Mouse (Mus musculus): ENCODE measurements around the gene Gm21962. TPM values are rescaled to one million over a fixed set of nuclear protein-coding genes. Genes with fewer than 3 reads are reported as not detected.
"Not testable (repeated sequence)": the region's sequence is repeated elsewhere in the genome, so short reads cannot be mapped to it uniquely, and the experiment has no call there.

Gene Gm21962
- not detected in 2 replicates for polyA plus RNA-seq (2014; fragmentation: Nextera tagmentation; extraction: Ambion mirVana)

GRCm38 (mm10) chr3:137671224-137671623 lies at the start of gene Gm21962:
Gene Gm21962, plus strand, starts transcription at chr3:137671524.
- not testable (repeated sequence) for H3K36me3 ChIP-seq (ENCODE audit: control insufficient read depth, insufficient read depth, low read length); H3K9ac ChIP-seq (replicated peaks; ENCODE audit: low read length); H3K27me3 ChIP-seq (ENCODE audit: control insufficient read depth, insufficient read depth, low read length); H3K4me2 ChIP-seq (ENCODE audit: low read length); H3K27ac ChIP-seq (replicated peaks; ENCODE audit: low read depth, low read length); DNase-seq; H3K4me1 ChIP-seq (ENCODE audit: control insufficient read depth, insufficient read depth, low read length); H3K4me3 ChIP-seq (replicated peaks; ENCODE audit: low read depth, low read length); H3K9me3 ChIP-seq (ENCODE audit: control insufficient read depth, low read length); ATAC-seq (ENCODE audit: low FRiP score, low TSS enrichment)
- WGBS = no CpG with 5 or more reads among the region's 3 CpGs

- Histone ChIP-seq H3K36me3 (ENCODE audit: control insufficient read depth, insufficient read depth, low read length) (no peaks in the 10 kb centered on the region), H3K27ac (replicated peaks; ENCODE audit: low read depth, low read length) (no peak overlapping the region), H3K4me2 (ENCODE audit: low read length) (no peak overlapping the region), H3K4me3 (replicated peaks; ENCODE audit: low read depth, low read length) (no peak overlapping the region), H3K4me1 (ENCODE audit: control insufficient read depth, insufficient read depth, low read length) (peaks cover 11% of the 10 kb centered on the region; the same call in 1 of the 2 replicates), H3K9me3 (ENCODE audit: control insufficient read depth, low read length) (no peaks in the 10 kb centered on the region), H3K9ac (replicated peaks; ENCODE audit: low read length) (no peak overlapping the region), H3K27me3 (ENCODE audit: control insufficient read depth, insufficient read depth, low read length) (peaks cover 6% of the 10 kb centered on the region; the same call in 1 of the 2 replicates)
- 8% methylated on average over 6 of the region's 6 CpGs for WGBS
- peak; percentile 6; the same call in 1 of the 2 replicates for ATAC-seq (ENCODE audit: low FRiP score, low TSS enrichment)
- peak; percentile 40 for DNase-seq
Observed at GRCm38 (mm10) chr3:137622091-137622490, 49.2 kb upstream of the Gm21962 start.

GRCm38 (mm10) chr3:137622895-137623580 lies 48.3 kb upstream of the Gm21962 start:
- H3K9ac ChIP-seq (replicated peaks; ENCODE audit: low read length) = peak overlapping the region; percentile 36; the same call in 1 of the 2 replicates
- H3K4me1 ChIP-seq (ENCODE audit: control insufficient read depth, insufficient read depth, low read length) = peaks cover 11% of the 10 kb centered on the region; the same call in 1 of the 2 replicates
- H3K36me3 ChIP-seq (ENCODE audit: control insufficient read depth, insufficient read depth, low read length) = no peaks in the 10 kb centered on the region
- peak overlapping the region; percentile 47 for H3K4me3 ChIP-seq (replicated peaks; ENCODE audit: low read depth, low read length)
- H3K9me3 ChIP-seq (ENCODE audit: control insufficient read depth, low read length) = no peaks in the 10 kb centered on the region
- H3K4me2 ChIP-seq (ENCODE audit: low read length) = peak overlapping the region; percentile 89
- no peak overlapping the region for H3K27ac ChIP-seq (replicated peaks; ENCODE audit: low read depth, low read length)
- WGBS = 14% methylated on average over 14 of the region's 14 CpGs
- DNase-seq (peak; percentile 39), ATAC-seq (ENCODE audit: low FRiP score, low TSS enrichment) (peak; percentile 12; the same call in 1 of the 2 replicates)
- peaks cover 6% of the 10 kb centered on the region; the same call in 1 of the 2 replicates for H3K27me3 ChIP-seq (ENCODE audit: control insufficient read depth, insufficient read depth, low read length)

GRCm38 (mm10) chr3:137623581-137624362 lies 47.6 kb upstream of the Gm21962 start:
- under 1% methylated on average over 47 of the region's 47 CpGs for WGBS
- DNase-seq (peak; percentile 66), ATAC-seq (ENCODE audit: low FRiP score, low TSS enrichment) (peak; percentile 77)
- peaks cover 11% of the 10 kb centered on the region; the same call in 1 of the 2 replicates for H3K4me1 ChIP-seq (ENCODE audit: control insufficient read depth, insufficient read depth, low read length)
- no peak overlapping the region for H3K27ac ChIP-seq (replicated peaks; ENCODE audit: low read depth, low read length)
- no peaks in the 10 kb centered on the region for H3K9me3 ChIP-seq (ENCODE audit: control insufficient read depth, low read length)
- H3K27me3 ChIP-seq (ENCODE audit: control insufficient read depth, insufficient read depth, low read length) = peaks cover 6% of the 10 kb centered on the region; the same call in 1 of the 2 replicates
- H3K36me3 ChIP-seq (ENCODE audit: control insufficient read depth, insufficient read depth, low read length) = no peaks in the 10 kb centered on the region
- H3K4me2 ChIP-seq (ENCODE audit: low read length) = peak overlapping the region; percentile 89
- peak overlapping the region; percentile 47 for H3K4me3 ChIP-seq (replicated peaks; ENCODE audit: low read depth, low read length)
- H3K9ac ChIP-seq (replicated peaks; ENCODE audit: low read length) = peak overlapping the region; percentile 36

GRCm38 (mm10) chr3:137625054-137625453 lies 46.3 kb upstream of the Gm21962 start:
- DNase-seq = no peak
- 72% methylated on average over 5 of the region's 5 CpGs for WGBS

GRCm38 (mm10) chr3:137633726-137634125 lies 37.6 kb upstream of the Gm21962 start:
- H3K4me2 ChIP-seq (ENCODE audit: low read length) = no peak overlapping the region
- no peak overlapping the region for H3K9ac ChIP-seq (replicated peaks; ENCODE audit: low read length)
- no peaks in the 10 kb centered on the region for H3K27me3 ChIP-seq (ENCODE audit: control insufficient read depth, insufficient read depth, low read length)
- 89% methylated on average over 10 of the region's 10 CpGs for WGBS
- no peak for ATAC-seq (ENCODE audit: low FRiP score, low TSS enrichment)
- no peaks in the 10 kb centered on the region for H3K4me1 ChIP-seq (ENCODE audit: control insufficient read depth, insufficient read depth, low read length)
- no peak for DNase-seq
- H3K27ac ChIP-seq (replicated peaks; ENCODE audit: low read depth, low read length) = no peak overlapping the region
- H3K4me3 ChIP-seq (replicated peaks; ENCODE audit: low read depth, low read length) = no peak overlapping the region
- H3K9me3 ChIP-seq (ENCODE audit: control insufficient read depth, low read length) = no peaks in the 10 kb centered on the region
- H3K36me3 ChIP-seq (ENCODE audit: control insufficient read depth, insufficient read depth, low read length) = no peaks in the 10 kb centered on the region

More at GRCm38 (mm10) chr3:137625054-137625453, 46.3 kb upstream of the Gm21962 start:
- no peak overlapping the region for H3K27ac ChIP-seq (replicated peaks; ENCODE audit: low read depth, low read length)
- H3K4me1 ChIP-seq (ENCODE audit: control insufficient read depth, insufficient read depth, low read length) = peaks cover 11% of the 10 kb centered on the region; the same call in 1 of the 2 replicates
- H3K36me3 ChIP-seq (ENCODE audit: control insufficient read depth, insufficient read depth, low read length) = no peaks in the 10 kb centered on the region
- no peak for ATAC-seq (ENCODE audit: low FRiP score, low TSS enrichment)
- peaks cover 6% of the 10 kb centered on the region; the same call in 1 of the 2 replicates for H3K27me3 ChIP-seq (ENCODE audit: control insufficient read depth, insufficient read depth, low read length)
- H3K4me3 ChIP-seq (replicated peaks; ENCODE audit: low read depth, low read length) = no peak overlapping the region
- H3K9me3 ChIP-seq (ENCODE audit: control insufficient read depth, low read length) = no peaks in the 10 kb centered on the region
- H3K9ac ChIP-seq (replicated peaks; ENCODE audit: low read length) = no peak overlapping the region
- no peak overlapping the region for H3K4me2 ChIP-seq (ENCODE audit: low read length)

GRCm38 (mm10) chr3:137636571-137636970 lies 34.8 kb upstream of the Gm21962 start:
- no peaks in the 10 kb centered on the region for H3K36me3 ChIP-seq (ENCODE audit: control insufficient read depth, insufficient read depth, low read length)
- ATAC-seq (ENCODE audit: low FRiP score, low TSS enrichment) (no peak), DNase-seq (no peak)
- no peak overlapping the region for H3K4me2 ChIP-seq (ENCODE audit: low read length)
- no peaks in the 10 kb centered on the region for H3K4me1 ChIP-seq (ENCODE audit: control insufficient read depth, insufficient read depth, low read length)
- H3K27ac ChIP-seq (replicated peaks; ENCODE audit: low read depth, low read length) = no peak overlapping the region
- no peaks in the 10 kb centered on the region for H3K27me3 ChIP-seq (ENCODE audit: control insufficient read depth, insufficient read depth, low read length)
- H3K9me3 ChIP-seq (ENCODE audit: control insufficient read depth, low read length) = no peaks in the 10 kb centered on the region
- no peak overlapping the region for H3K4me3 ChIP-seq (replicated peaks; ENCODE audit: low read depth, low read length)
- 89% methylated on average over 4 of the region's 4 CpGs for WGBS
- no peak overlapping the region for H3K9ac ChIP-seq (replicated peaks; ENCODE audit: low read length)

- H3K9me3 ChIP-seq (ENCODE audit: control insufficient read depth, low read length) = no peaks in the 10 kb centered on the region
- H3K27me3 ChIP-seq (ENCODE audit: control insufficient read depth, insufficient read depth, low read length) = no peaks in the 10 kb centered on the region
- 0 out of 2 replicates have a peak, but pooled peaks cover 4% of the 10 kb centered on the region for H3K4me1 ChIP-seq (ENCODE audit: control insufficient read depth, insufficient read depth, low read length)
- ATAC-seq (ENCODE audit: low FRiP score, low TSS enrichment) (no peak), DNase-seq (no peak)
- H3K4me3 ChIP-seq (replicated peaks; ENCODE audit: low read depth, low read length) = no peak overlapping the region
- H3K27ac ChIP-seq (replicated peaks; ENCODE audit: low read depth, low read length) = no peak overlapping the region
- no peaks in the 10 kb centered on the region for H3K36me3 ChIP-seq (ENCODE audit: control insufficient read depth, insufficient read depth, low read length)
- H3K4me2 ChIP-seq (ENCODE audit: low read length) = no peak overlapping the region
- H3K9ac ChIP-seq (replicated peaks; ENCODE audit: low read length) = no peak overlapping the region
- WGBS = 96% methylated on average over 5 of the region's 5 CpGs
Observed at GRCm38 (mm10) chr3:137641238-137641637, 30.1 kb upstream of the Gm21962 start.
